Mouse (Mus musculus): Measurements from ENCODE around the gene Gse1.

Gse1 gene

DNA sequence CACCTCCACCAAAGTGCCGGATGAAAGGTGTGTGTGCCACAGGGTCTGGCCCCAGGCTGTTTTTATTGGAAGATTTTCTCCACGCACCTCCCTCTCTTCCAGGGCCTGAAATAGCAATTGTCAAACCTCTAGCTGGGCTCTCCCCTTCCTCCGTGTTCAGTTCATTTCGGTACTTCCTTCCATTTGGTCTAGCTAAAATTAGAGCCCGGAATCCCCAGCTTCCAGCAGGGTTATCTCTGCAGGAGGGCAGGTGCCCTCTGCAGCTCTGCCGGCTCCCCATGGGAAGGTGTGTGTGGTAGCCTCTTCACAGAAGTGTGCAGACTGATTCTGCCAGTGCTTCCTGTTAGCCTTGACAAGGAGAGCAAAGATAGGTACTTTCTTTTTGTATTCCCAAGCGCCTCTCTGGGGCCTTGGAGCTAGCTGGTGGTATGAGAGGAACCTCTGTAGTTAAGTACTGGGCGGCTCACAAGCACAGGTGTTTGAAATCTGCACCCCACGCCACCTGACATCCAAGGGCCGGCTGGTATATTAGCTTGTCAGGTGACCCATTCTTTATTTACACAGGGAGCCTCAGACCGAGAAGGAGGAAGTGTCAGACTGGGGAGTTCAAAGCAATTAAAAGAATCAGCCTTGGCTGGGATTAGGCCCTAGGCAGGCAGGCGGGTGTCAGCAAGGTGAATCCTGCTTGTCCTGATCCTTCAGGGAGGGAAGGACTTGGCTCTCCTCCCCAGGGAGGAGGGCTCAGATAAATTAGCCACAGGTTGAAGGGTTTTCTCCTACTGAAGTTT lies 262.3 kb downstream of the Gse1 start:
- CTCF ChIA-PET: interaction anchor here (0.7 to 1.0 kb wide), 2 partner anchors 14 to 66 kb away, joined by 3 to 4 read pairs; no protein-coding TSS in a partner anchor

DNA sequence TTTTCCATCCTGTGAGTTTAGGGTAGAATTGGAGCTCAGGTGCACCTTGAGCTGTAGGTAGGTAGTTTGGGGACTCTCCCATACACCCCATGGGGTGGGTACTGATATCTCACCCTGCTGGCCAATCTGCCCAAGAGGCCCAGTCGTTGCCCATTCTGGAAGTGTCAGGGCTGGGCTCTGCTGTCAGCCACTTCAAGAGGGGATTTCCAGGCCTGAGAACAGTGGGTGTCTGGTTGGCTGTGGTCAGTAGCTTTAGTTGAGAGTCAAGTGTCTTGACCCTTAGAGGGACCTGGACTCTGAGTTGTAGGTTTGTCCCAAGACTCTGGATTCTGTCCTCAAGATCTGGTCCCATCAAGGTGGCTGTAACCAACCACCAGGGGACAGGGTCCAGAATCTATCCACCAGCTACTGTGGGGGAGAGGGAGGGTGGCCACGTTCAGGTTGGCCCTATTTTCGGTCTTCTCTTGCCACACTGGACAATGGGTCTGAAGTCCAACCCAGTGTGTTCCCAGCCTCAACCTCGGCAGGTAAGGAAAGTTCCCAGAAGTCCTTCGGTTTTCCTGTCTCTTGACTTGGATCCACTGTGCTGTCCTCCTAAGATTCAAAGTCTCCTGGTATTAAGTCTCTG lies 263.0 kb downstream of the Gse1 start:
- CTCF ChIA-PET: interaction anchor here (0.7 kb wide), 1 partner anchor 15 kb away, joined by 3 read pairs; no protein-coding TSS in a partner anchor

DNA sequence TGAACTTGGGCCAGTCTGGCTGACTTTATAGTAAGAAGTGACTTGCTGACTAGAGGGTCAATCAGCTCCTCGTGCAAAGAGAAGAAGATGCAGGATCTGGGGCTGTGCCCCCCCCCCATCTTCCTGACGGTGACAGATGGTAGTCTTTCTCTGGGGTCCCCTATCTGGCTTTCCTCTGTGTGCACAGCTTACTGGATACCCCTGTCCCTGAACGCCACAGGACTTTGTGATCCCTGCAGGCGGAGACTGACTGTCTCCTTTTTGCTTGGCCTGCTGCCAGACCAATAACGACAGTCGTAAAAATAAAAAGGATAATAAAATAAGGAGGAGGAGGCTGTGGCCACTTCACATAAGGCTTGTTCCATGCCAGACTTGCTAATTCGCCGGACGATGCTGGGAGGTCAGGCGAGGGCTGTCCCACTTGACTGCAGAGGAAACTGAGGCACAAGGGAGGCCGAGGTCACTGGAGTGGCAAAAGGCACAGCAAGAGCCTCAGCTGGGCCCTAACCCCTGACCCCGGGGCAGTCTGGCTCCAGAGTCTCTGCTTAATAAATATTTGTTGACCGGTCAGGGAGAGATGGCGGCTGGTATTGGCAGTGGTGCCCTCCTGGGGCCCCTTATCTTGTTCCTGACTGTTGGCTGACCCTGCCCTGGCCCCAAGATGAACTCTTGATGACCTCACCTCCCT lies 264.1 kb downstream of the Gse1 start:
- CTCF ChIA-PET: interaction anchor here (1.0 kb wide), 1 partner anchor 12 kb away, joined by 4 read pairs; no protein-coding TSS in a partner anchor

DNA sequence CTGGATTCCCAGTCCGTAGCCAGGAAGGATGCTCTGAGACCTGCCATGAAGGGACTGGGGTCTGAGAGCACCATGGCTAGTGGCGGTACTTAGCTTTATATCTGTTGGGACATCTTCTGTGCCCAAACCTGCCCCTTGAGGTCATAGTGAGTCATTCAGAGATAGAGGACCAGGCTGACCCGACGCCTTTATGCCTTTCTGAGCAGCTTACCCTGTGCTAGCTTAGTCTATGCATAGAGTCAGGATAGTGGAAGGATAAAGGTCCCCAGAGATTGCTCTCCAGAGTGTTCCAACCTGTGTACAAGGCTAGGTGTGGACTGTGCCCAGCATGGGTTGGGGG lies 264.6 kb downstream of the Gse1 start:
- CTCF ChIA-PET: interaction anchor here (1.0 kb wide), 1 partner anchor 11 kb away, joined by 4 read pairs; no protein-coding TSS in a partner anchor

DNA sequence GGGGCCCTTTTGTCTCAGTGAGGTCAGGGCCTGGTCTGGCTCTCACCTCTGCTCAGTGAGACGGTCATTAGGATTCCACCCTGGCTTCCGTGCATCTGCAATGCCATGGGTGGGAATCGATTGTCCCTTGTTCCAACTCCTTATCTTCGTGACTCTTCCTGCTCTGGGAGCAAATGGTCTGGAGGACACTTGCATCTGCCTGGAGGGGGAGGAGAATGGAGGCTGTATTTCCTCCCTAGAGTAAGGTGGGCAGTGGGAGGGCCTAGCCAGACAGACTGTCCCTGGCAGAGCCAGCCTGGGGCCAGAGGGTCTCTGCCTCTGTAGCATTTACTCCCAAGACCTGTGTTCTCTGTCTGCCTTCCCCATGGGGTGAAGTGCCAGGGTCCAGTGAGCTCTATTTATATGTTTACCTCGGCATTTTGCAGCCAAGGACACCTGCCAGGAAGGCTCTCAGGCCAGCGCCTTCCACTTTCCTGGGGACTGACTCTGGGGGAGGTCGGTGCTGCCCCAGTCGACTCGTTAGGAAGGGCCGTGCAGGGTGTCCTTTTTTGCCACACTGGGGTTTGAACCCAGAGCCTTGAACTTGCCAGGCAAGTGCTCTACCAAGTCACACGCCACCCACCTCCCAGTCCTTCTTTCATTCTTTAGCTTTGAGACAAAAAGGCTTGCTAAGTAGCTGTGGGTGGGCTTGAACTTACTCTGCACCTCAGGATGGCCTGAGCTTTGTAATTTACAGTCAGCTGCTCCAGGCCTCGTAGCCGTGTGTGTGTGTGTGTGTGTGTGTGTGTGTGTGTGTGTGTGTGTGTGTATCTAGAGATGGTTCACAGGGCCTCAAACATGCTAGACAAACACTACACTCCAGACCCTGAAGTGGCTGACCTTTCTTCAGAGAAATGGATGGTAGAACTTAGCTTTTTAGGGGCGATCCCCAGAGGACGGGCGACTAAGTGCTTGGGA lies 265.5 kb downstream of the Gse1 start:
- CTCF ChIA-PET: no interaction called here

GRCm38 (mm10) chr8:120494903-120495302 lies 266.6 kb downstream of the Gse1 start:
- CTCF ChIA-PET: no interaction called here

DNA sequence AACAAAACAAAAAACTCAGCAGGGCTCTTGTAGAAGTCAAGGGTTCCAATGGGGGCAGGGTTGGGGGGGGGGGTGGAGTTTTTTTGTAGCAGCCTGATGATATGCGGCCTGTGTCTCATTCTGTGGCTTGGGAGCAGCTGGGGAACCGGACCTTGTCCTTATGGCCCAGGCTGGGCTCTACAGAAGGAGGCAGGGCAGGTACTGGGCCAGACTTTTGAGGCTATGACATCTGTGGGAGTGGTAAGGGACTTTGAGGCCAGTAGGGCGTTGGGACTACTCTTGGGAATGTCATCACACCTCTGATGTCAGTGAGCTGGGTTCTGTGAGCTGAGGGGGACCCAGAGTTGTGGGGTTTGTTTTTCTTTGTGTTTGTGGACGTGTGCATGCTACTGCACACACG lies 267.2 kb downstream of the Gse1 start:
- CTCF ChIA-PET: no interaction called here

DNA sequence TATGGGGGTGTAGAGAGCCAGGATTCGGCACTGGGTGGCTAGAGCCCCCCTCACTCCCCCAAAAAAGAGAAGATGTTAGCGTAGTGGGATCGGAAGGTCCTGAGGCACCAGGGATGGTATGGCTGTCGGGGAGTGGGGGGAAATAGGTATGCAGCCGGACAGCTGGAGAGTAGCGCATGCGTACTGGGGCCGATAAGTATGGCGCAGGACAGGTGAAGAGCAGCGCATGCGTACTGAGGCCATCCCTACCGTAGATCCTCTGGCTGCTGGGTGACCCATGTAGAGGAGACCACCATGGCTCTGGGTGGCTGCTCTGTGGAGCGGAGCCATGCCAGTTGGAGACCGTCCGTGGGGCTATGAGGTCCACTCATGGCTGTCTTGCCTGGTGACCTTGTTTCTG lies 268.2 kb downstream of the Gse1 start:
- CTCF ChIA-PET: no interaction called here

DNA sequence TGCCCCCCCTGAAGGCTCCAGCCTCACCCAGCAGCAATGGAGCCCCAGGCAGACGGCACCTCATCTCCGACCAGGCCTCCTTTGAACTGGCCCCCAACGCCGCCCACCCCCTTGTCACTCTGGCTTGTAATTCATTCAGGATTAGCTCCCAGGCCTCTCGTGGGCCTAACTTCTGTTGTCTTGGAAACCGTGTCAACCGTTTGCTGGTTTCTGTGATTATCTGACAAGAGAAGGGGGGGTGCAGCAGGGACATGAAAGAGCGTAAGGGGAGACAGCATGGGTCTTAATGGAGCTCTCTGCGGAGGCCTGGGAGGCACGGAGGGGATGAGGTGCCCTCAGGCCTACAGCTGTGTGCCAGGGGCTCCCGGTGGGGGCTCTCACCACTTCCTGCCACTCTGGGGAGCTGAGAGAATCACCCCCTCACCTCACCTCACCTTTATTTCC lies 269.3 kb downstream of the Gse1 start:
- CTCF ChIA-PET: interaction anchor here (0.5 kb wide), 1 partner anchor 35 kb away, joined by 3 read pairs; no protein-coding TSS in a partner anchor

GRCm38 (mm10) chr8:120498349-120498831 lies 270.1 kb downstream of the Gse1 start:
- CTCF ChIA-PET: interaction anchor here (0.8 kb wide), 1 partner anchor 1408 kb away, joined by 3 read pairs; no protein-coding TSS in a partner anchor

DNA sequence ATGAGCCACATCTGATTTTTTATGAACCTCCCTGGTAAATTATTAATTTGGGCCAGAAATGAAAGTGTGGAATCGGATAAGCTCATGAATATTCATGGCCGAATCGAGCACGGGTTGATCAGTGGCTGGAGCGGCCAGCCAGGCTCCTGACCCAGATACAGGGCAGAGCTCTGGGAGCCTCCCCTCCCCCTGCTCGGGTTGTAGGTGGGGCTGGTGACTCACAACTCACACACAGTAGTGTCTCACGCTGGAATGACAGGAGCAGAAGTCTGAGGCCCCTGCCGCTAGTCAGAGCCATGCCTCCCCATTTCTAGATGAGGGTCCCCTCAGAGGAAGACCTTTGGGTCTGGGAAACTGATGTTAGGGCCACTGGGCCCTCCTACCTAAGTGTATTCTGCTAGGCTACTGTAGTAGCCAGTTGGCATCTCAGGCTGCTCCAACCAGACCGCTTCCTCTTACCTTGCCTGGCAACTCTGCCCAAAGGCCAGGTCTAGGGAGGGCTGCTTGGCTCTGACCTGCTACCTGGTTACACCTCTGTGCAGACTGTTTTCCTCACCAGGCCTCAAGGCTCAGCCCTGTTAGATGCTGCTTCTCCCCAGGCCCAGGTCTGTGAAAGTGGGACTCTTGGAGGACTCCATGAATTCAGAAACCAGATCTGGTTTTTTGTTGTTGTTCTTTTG lies 270.8 kb downstream of the Gse1 start:
- CTCF ChIA-PET: interaction anchor here (0.8 kb wide), 1 partner anchor 1407 kb away, joined by 3 read pairs; no protein-coding TSS in a partner anchor

- CTCF ChIA-PET: interaction anchor here (0.7 kb wide), 1 partner anchor 12 kb away, joined by 16 read pairs; no protein-coding TSS in a partner anchor
Measured at GRCm38 (mm10) chr8:120500701-120501261, 272.5 kb downstream of the Gse1 start.

GRCm38 (mm10) chr8:120501426-120501825 lies 273.2 kb downstream of the Gse1 start:
- CTCF ChIA-PET: no interaction called here

DNA sequence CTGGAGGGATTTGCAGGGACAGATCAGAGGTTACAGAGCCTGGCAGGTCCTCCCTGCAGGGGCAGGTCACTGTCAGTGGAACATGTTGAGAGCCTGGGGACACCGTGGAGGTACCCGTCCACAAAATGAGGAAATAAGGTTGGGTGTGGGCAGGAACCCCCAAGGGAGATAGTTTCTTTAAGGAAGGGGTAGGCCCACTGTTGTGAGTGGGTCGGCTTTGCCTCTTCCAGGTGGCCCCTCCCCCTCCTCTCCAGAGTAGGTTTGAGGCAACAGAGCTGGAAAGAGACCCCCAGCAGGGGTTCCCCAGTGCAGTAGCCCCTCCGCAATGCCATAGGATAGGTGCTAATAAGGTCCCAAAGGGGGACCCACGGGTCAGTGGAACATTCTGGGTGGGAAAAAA lies 274.2 kb downstream of the Gse1 start:
- CTCF ChIA-PET: interaction anchor here (0.6 kb wide), 2 partner anchors 99 to 115 kb away, joined by 3 read pairs; no protein-coding TSS in a partner anchor

- CTCF ChIA-PET: interaction anchor here (0.6 to 1.0 kb wide), 4 partner anchors 9 to 145 kb away, joined by 3 to 5 read pairs (median 4); no protein-coding TSS in a partner anchor
Measured at GRCm38 (mm10) chr8:120504251-120505081, 276.2 kb downstream of the Gse1 start.

- CTCF ChIA-PET: interaction anchor here (1.2 kb wide), 1 partner anchor 21 kb away, joined by 3 read pairs; no protein-coding TSS in a partner anchor
Measured at GRCm38 (mm10) chr8:120505082-120505511, 276.8 kb downstream of the Gse1 start.

DNA sequence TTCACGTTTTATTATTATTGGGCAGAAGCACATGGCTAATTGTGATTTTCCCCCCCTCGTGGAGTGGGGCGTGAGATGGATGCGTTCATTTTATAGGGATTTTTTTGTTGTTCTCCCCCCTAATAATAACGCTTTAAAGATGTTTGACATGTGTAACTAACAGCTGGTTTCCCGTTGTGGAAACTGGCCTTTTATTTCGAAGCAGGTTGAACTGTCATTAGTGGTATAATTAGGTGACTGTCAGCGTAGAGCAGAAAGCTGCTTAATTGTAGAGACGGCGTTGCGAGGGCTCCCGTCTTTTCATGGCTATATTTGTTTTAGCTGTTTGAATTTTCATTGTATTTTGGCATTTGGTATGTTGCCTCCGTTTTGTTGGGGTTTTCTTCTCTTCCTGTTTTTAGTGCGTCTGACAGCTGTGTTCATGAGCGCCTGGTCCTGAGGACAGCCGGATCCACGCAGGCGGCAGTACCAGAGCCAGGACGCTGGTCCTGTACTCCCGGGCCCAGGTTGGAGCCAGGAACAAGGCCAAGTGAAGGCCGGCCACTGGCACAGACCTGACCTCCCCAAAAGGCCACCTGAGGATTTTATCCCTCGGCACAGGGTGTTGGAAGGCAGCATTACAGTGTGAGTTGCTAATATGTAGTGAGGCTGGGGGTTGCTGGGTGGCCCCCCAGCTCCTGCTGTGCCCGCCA lies 277.5 kb downstream of the Gse1 start:
- CTCF ChIA-PET: interaction anchor here (1.2 kb wide), 1 partner anchor 20 kb away, joined by 3 read pairs; no protein-coding TSS in a partner anchor

DNA sequence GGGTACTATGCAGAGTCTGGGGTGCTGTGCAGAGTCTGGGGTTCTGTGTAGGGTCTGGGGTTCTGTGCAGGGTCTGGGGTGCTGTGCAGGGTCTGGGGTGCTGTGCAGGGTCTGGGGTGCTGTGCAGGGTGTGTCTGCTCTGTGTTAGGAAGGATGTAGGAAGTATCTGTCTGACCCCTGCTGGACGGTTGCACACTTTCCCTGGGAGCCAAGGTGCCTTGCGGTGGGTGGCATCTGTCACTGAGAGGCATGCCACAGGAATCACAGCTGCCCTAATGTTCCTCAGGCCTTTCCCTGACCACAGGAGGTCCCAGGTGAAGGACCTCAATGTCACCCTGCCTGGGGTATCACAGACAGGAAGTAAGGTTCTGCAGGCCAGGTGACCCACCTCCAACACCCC lies 278.3 kb downstream of the Gse1 start:
- CTCF ChIA-PET: interaction anchor here (0.6 kb wide), 1 partner anchor 36 kb away, joined by 3 read pairs; no protein-coding TSS in a partner anchor
